In genomic region chr11:114653664-114654063, GRCm38 (mm10) we compare ENCODE assay signal across 19 mouse cellular contexts.
"Had no signal": no experiment of that assay in that cellular context is flagged by ENCODE, and none has a peak within 500 bp of the region (broad histone marks: within the 10 kb centered on the region; RNA-seq: fewer than 3 reads in every experiment).

No protein-coding gene starts in this region.

- DNase-seq: liver, postnatal 0 days; lung, adult 2 months; lung, postnatal 14 days; lung, postnatal 36 days; right cerebral cortex, postnatal 14 days; thymus, adult 2 months; thymus, postnatal 25 days; thymus, postnatal 4 days had no signal

- H3K27ac ChIP-seq: liver, embryonic 15.5 days; lung, embryonic 15.5 days; macrophage; midbrain, embryonic 13.5 days; neural tube, embryonic 12.5 days; stomach, embryonic 15.5 days; stomach, postnatal 0 days had no signal

- H3K4me2 ChIP-seq: liver, embryonic 15.5 days; lung, embryonic 15.5 days; midbrain, embryonic 11.5 days; midbrain, embryonic 13.5 days; neural tube, embryonic 12.5 days; stomach, embryonic 15.5 days had no signal

- H3K4me1 ChIP-seq: lung, embryonic 15.5 days had no signal

- H3K9me3 ChIP-seq: liver, embryonic 15.5 days; lung, embryonic 15.5 days; midbrain, embryonic 13.5 days; neural tube, embryonic 12.5 days; stomach, embryonic 15.5 days had no signal

- ATAC-seq: liver, postnatal 0 days; lung, postnatal 0 days; midbrain, embryonic 13.5 days; midbrain, embryonic 16.5 days had no signal

- H3K36me3 ChIP-seq: liver, embryonic 15.5 days; lung, embryonic 15.5 days; midbrain, embryonic 13.5 days; neural tube, embryonic 12.5 days; stomach, embryonic 15.5 days had no signal

- H3K9ac ChIP-seq: liver, embryonic 15.5 days; liver, postnatal 0 days; lung, embryonic 15.5 days; midbrain, embryonic 13.5 days; neural tube, embryonic 12.5 days; stomach, embryonic 15.5 days had no signal

- H3K4me3 ChIP-seq: liver, embryonic 15.5 days; lung, embryonic 15.5 days; megakaryocyte, embryonic 14.5 days; midbrain, embryonic 13.5 days; neural tube, embryonic 12.5 days; stomach, embryonic 15.5 days had no signal
